Mouse (Mus musculus) lung, embryonic 15.5 days (tissue): Measurements from ENCODE around the gene Prr13. TPM values are rescaled to one million over a fixed set of nuclear protein-coding genes. Genes with fewer than 3 reads are reported as not detected.

ENCODE experiments used
- ATAC-seq: fragments of 200-750 bp; cut with Nextera tagmentation; 2 replicates; pipeline ENCODE4 v1.8.0; 2017; ENCODE audit warnings: moderate number of reproducible peaks, borderline replicate concordance; ENCODE audit not compliant: low FRiP score, low TSS enrichment; ENCODE audit errors: extremely low read depth
- H3K27ac ChIP-seq: fragments of 300-500 bp; sonication (generic); 2 replicates; pipeline ENCODE4 v1.5.1; 2015; ENCODE audit warnings: moderate library complexity, mild to moderate bottlenecking, inconsistent platforms
- H3K27me3 ChIP-seq: fragments of 300-500 bp; sonication (generic); 2 replicates; pipeline ENCODE4 v1.6.1; 2015; ENCODE audit warnings: inconsistent platforms
- H3K36me3 ChIP-seq: fragments of 300-500 bp; sonication (generic); 2 replicates; pipeline ENCODE4 v1.6.1; 2015; ENCODE audit warnings: inconsistent platforms
- H3K4me1 ChIP-seq: fragments of 300-500 bp; sonication (generic); 2 replicates; pipeline ENCODE4 v1.6.1; 2015; ENCODE audit warnings: inconsistent platforms
- H3K4me2 ChIP-seq: fragments of 300-500 bp; sonication (generic); 2 replicates; pipeline ENCODE4 v1.6.1; 2015; ENCODE audit warnings: inconsistent platforms, mild to moderate bottlenecking, moderate library complexity
- H3K4me3 ChIP-seq: fragments of 300-500 bp; sonication (generic); 2 replicates; pipeline ENCODE4 v1.5.1; 2015; ENCODE audit warnings: mild to moderate bottlenecking, inconsistent platforms
- H3K9ac ChIP-seq: fragments of 300-500 bp; sonication (generic); 2 replicates; pipeline ENCODE4 v1.6.1; 2015; ENCODE audit warnings: inconsistent platforms
- H3K9me3 ChIP-seq: fragments of 300-500 bp; sonication (generic); 2 replicates; pipeline ENCODE4 v1.6.1; 2016; ENCODE audit warnings: inconsistent platforms
- WGBS: fragments of 180-500 bp; shearing (Covaris S2); methylation state at CpG from one replicate; pipeline ENCODE4 v1.1.7; 2015; 5-methylcytosine and 5-hydroxymethylcytosine counted together
- polyA plus RNA-seq: library from polyadenylated mRNA; unstranded; fragments of >200 nt; fragmentation: Nextera tagmentation; extraction: Ambion mirVana; gene quantifications from 2 replicates; pipeline ENCODE4 v1.2.1, GENCODE M21; 2015

Gene Prr13
- 69.4 and 71.4 TPM in 2 replicates for polyA plus RNA-seq

DNA sequence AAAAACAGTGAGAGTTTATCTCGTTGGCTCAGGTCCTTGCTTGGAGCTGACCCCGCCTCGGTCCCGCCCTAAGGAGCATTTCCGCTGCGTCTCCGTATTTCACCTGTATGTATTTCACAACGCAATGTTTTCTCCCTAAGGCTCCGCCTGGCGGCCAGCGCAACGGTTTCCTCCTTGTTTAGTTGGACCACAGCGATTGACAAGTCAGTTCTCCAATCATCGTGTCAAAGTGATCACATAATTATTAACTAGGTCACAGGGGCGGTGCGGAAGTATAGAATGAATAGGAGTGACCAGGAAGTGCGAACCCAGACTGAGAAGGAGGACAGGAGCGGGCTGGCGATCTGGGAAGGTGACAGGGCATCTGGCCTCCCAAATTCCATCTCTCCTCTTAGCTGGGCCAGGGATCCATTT is at the start of gene Prr13:
Gene Prr13, plus strand, starts transcription at position 125 of the 414 bp plus-strand sequence.
- peak within 1 kb of the TSS; percentile 73 for H3K4me2 ChIP-seq
- H3K4me1 ChIP-seq: 0 out of 2 replicates have a peak, but pooled peaks cover 3% of the 10 kb centered on the region
- H3K4me3 ChIP-seq: peak within 1 kb of the TSS; percentile 48
- no peaks in the 10 kb centered on the region for H3K9me3 ChIP-seq
- H3K27me3 ChIP-seq: no peaks in the 10 kb centered on the region
- no peaks in the 10 kb centered on the region for H3K36me3 ChIP-seq
- WGBS: 0% methylated on average over 19 of the region's 19 CpGs
- ATAC-seq: peak; percentile 86
- peak within 1 kb of the TSS; percentile 38 for H3K9ac ChIP-seq
- H3K27ac ChIP-seq: no peak within 1 kb of the TSS

- WGBS: 92% methylated on average over 3 of the region's 3 CpGs
- H3K27ac ChIP-seq: no peak overlapping the region
- no peak for ATAC-seq
- no peaks in the 10 kb centered on the region for H3K9me3 ChIP-seq
- peaks cover 46% of the 10 kb centered on the region for H3K36me3 ChIP-seq
- H3K4me3 ChIP-seq: no peak overlapping the region
- H3K4me1 ChIP-seq: peaks cover 45% of the 10 kb centered on the region
- peak overlapping the region; percentile 21; the same call in 1 of the 2 replicates for H3K4me2 ChIP-seq
- no peak overlapping the region for H3K9ac ChIP-seq
- no peaks in the 10 kb centered on the region for H3K27me3 ChIP-seq
Measured at GRCm38 (mm10) chr15:102409286-102409685, 49.5 kb upstream of the Prr13 start.

DNA sequence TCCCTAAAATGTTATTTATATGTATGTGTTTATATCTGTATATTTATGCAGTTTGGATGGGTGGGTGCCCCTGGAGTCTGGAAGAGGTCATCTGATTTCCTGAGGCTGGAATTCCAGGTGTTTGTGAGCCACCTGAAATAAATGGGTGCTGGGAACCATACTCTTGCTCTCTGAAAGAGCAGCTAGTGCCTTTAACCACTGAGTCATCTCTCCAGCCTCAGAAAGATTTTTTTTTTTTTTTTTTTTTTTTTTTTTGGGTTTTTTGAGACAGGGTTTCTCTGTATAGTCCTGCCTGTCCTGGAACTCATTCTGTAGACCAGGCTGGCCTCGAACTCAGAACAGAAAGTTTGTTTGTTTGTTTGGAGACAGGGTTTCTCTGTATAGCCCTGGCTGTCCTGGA is 47.8 kb upstream of the Prr13 start:
- Histone ChIP-seq H3K36me3 (peaks cover 51% of the 10 kb centered on the region), H3K9ac (no peak overlapping the region), H3K4me2 (no peak overlapping the region), H3K4me3 (no peak overlapping the region), H3K4me1 (peaks cover 45% of the 10 kb centered on the region), H3K27me3 (no peaks in the 10 kb centered on the region), H3K27ac (no peak overlapping the region), H3K9me3 (no peaks in the 10 kb centered on the region)
- 91% methylated on average over 1 of the region's 1 CpGs for WGBS
- no peak for ATAC-seq

GRCm38 (mm10) chr15:102413687-102414086 is 45.1 kb upstream of the Prr13 start:
- Histone ChIP-seq H3K9ac (no peak overlapping the region), H3K4me1 (peaks cover 27% of the 10 kb centered on the region), H3K36me3 (peaks cover 46% of the 10 kb centered on the region), H3K27ac (no peak overlapping the region), H3K9me3 (no peaks in the 10 kb centered on the region), H3K4me2 (no peak overlapping the region), H3K4me3 (no peak overlapping the region), H3K27me3 (no peaks in the 10 kb centered on the region)
- no peak for ATAC-seq

DNA sequence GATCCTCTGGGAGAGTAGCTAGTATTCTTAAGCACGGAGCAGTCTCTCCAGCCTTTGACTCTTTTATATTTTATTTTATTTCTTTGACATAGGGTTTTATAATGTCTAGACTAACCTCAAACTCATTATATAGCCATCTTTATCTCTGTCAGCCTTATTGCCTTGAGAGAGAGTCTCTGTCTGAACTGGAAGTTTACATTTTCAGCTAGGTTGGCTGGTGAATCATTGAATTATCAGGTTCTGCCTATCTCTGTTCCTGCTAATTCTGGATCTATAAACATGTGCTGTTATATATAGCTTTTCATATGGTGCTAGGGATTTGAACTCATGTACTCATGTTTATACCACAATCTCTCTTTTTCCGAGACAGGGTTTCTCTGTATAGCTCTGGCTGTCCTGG is 41.3 kb upstream of the Prr13 start:
- ATAC-seq: no peak
- no peaks in the 10 kb centered on the region for H3K4me1 ChIP-seq
- WGBS: 93% methylated on average over 2 of the region's 2 CpGs
- no peaks in the 10 kb centered on the region for H3K9me3 ChIP-seq
- H3K27ac ChIP-seq: no peak overlapping the region
- H3K27me3 ChIP-seq: no peaks in the 10 kb centered on the region
- peaks cover 25% of the 10 kb centered on the region for H3K36me3 ChIP-seq
- H3K9ac ChIP-seq: no peak overlapping the region
- H3K4me3 ChIP-seq: no peak overlapping the region
- H3K4me2 ChIP-seq: no peak overlapping the region

- WGBS: 55% methylated on average over 1 of the region's 1 CpGs
- H3K36me3 ChIP-seq: peaks cover 28% of the 10 kb centered on the region
Measured at GRCm38 (mm10) chr15:102420986-102421385, 37.8 kb upstream of the Prr13 start.

DNA sequence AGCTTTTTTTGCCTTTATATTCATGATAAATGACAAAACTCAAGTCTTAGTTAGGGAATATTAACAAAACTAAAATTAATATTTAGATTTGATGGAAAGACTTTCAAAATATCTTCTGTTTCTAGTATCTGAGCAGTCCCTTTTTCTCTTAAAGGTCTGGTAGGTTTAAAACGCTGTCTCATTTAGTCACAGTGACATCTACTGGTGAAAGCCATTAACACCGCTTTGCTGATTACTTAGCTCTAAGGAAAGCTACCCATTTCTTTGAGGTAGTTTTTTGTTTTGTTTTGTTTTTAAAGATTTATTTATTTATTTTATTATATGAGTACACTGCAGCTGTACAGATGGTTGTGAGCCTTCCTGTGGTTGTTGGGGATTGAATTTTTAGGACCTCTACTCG is 37.4 kb upstream of the Prr13 start:
- H3K4me1 ChIP-seq: no peaks in the 10 kb centered on the region
- H3K4me3 ChIP-seq: no peak overlapping the region
- no peaks in the 10 kb centered on the region for H3K27me3 ChIP-seq
- ATAC-seq: no peak
- H3K9ac ChIP-seq: no peak overlapping the region
- no peak overlapping the region for H3K27ac ChIP-seq
- H3K4me2 ChIP-seq: no peak overlapping the region
- 54% methylated on average over 3 of the region's 3 CpGs for WGBS
- peaks cover 33% of the 10 kb centered on the region for H3K36me3 ChIP-seq
- H3K9me3 ChIP-seq: no peaks in the 10 kb centered on the region

More at GRCm38 (mm10) chr15:102420986-102421385, 37.8 kb upstream of the Prr13 start:
- H3K27ac ChIP-seq: no peak overlapping the region
- ATAC-seq: no peak
- H3K4me1 ChIP-seq: no peaks in the 10 kb centered on the region
- H3K27me3 ChIP-seq: no peaks in the 10 kb centered on the region
- no peak overlapping the region for H3K4me3 ChIP-seq
- H3K4me2 ChIP-seq: no peak overlapping the region
- no peaks in the 10 kb centered on the region for H3K9me3 ChIP-seq
- H3K9ac ChIP-seq: no peak overlapping the region

DNA sequence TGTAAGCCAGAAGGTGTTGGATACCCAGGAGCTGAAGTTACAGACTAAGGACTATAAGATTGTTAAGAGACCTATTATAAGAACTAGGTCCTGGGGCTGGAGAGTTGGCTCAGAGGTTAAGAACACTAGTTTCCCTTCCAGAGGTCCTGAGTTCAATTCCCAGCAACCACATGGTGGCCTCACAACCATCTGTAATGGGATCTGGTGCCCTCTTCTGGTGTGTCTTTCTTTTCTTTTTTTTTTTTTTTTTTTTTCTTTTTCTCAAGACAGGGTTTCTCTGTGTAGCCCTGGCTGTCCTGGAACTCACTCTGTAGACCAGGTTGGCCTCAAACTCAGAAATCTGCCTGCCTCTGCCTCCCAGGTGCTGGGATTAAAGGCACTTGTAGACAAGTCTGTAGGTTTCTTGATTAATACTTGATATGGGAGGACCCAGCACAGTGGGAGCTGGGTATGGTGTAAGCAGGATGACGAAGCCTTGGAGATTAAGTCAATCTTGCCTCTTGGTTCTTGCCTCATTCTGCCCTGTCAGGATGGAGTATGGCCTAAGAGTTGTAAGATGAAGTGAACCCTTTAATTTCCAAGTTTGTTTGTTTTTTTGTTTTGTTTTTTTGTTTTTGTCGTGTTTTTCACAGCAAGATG is 35.1 kb upstream of the Prr13 start:
- no peaks in the 10 kb centered on the region for H3K27me3 ChIP-seq
- H3K36me3 ChIP-seq: peaks cover 49% of the 10 kb centered on the region
- no peaks in the 10 kb centered on the region for H3K4me1 ChIP-seq
- no peak overlapping the region for H3K4me2 ChIP-seq
- ATAC-seq: no peak
- no peak overlapping the region for H3K9ac ChIP-seq
- H3K4me3 ChIP-seq: no peak overlapping the region
- H3K27ac ChIP-seq: no peak overlapping the region
- WGBS: 92% methylated on average over 2 of the region's 2 CpGs
- H3K9me3 ChIP-seq: no peaks in the 10 kb centered on the region

GRCm38 (mm10) chr15:102424657-102425056 is 34.2 kb upstream of the Prr13 start:
- no peak overlapping the region for H3K27ac ChIP-seq
- H3K4me1 ChIP-seq: no peaks in the 10 kb centered on the region
- WGBS: 73% methylated on average over 2 of the region's 2 CpGs
- H3K4me3 ChIP-seq: no peak overlapping the region
- H3K9me3 ChIP-seq: no peaks in the 10 kb centered on the region
- no peak overlapping the region for H3K9ac ChIP-seq
- no peaks in the 10 kb centered on the region for H3K27me3 ChIP-seq
- no peak overlapping the region for H3K4me2 ChIP-seq
- peaks cover 53% of the 10 kb centered on the region for H3K36me3 ChIP-seq
- no peak for ATAC-seq

DNA sequence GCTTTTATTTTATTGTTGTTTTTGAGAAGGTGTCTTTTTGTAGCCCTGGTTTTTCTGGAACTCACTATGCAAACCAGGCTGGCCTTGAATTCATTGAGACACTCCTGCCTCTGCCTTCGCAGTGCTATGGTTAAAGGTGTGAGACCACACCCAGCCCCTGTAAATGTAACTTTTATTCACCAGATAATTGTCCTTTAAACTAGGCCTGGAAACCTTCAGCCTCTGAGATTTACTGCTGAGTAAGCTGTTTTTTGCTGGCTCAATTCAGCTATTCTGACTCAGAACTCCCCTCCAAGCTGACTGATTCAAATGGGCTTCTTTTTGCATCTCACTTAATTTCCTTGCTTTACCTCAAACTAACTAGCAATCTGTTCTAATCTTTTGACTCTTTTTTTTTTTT is 31.9 kb upstream of the Prr13 start:
- no peak for ATAC-seq
- peaks cover 74% of the 10 kb centered on the region for H3K36me3 ChIP-seq
- WGBS: 96% methylated on average over 1 of the region's 1 CpGs

DNA sequence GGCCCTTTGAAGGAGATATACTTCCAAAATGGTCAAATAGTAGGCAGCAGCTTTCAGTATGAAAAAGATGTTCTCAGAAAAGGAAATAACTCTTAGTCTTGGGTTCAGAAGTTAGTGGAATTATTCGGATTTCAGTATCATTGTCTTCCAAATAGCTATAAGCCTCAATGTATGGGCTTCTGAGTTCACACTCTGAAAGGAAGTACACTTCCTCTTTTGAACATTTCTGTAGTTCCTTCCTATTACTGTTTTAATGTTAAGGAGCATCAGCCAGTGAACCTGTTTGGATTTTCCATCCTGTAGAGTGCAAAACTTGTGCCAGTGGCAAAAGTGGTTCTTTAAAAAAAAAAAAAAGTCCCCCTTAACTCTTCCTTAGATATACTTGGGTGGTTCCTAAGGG is 26.8 kb upstream of the Prr13 start:
- Histone ChIP-seq H3K36me3 (peaks cover 77% of the 10 kb centered on the region), H3K9ac (no peak overlapping the region), H3K4me1 (no peaks in the 10 kb centered on the region), H3K9me3 (no peaks in the 10 kb centered on the region), H3K4me3 (no peak overlapping the region), H3K4me2 (no peak overlapping the region), H3K27me3 (no peaks in the 10 kb centered on the region), H3K27ac (no peak overlapping the region)
- 85% methylated on average over 1 of the region's 1 CpGs for WGBS
- ATAC-seq: no peak

More for the DNA sequence above, 31.9 kb upstream of the Prr13 start:
- H3K4me1 ChIP-seq: no peaks in the 10 kb centered on the region
- H3K27ac ChIP-seq: no peak overlapping the region
- H3K4me3 ChIP-seq: no peak overlapping the region
- no peaks in the 10 kb centered on the region for H3K9me3 ChIP-seq
- no peak overlapping the region for H3K4me2 ChIP-seq
- no peak overlapping the region for H3K9ac ChIP-seq
- no peaks in the 10 kb centered on the region for H3K27me3 ChIP-seq

DNA sequence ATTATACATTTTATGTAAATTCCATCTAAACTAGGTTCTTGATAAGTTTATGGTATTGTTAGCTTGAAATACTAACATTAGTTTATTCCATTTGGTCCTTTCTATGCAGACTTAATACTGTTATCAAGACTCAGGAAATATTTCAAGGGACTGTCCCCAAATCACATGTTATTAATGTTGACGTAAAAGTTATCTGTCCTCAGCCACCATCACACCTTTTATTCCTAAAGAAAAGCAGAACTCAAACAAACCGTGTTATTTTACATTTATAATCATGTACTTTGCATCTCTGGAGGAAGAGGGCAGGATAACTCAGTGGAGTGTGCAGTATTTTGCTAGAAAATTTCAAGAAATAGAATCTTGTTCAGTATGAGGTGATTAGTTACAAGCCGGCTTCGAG is 25.7 kb upstream of the Prr13 start:
- Histone ChIP-seq H3K27ac (no peak overlapping the region), H3K9me3 (no peaks in the 10 kb centered on the region), H3K4me3 (no peak overlapping the region), H3K36me3 (peaks cover 68% of the 10 kb centered on the region), H3K27me3 (no peaks in the 10 kb centered on the region), H3K4me1 (no peaks in the 10 kb centered on the region), H3K9ac (no peak overlapping the region), H3K4me2 (no peak overlapping the region)
- 87% methylated on average over 4 of the region's 4 CpGs for WGBS
- no peak for ATAC-seq

GRCm38 (mm10) chr15:102442490-102442889 is 16.3 kb upstream of the Prr13 start:
- Histone ChIP-seq H3K27me3 (no peaks in the 10 kb centered on the region), H3K9me3 (no peaks in the 10 kb centered on the region), H3K36me3 (no peaks in the 10 kb centered on the region), H3K4me3 (no peak overlapping the region), H3K27ac (no peak overlapping the region), H3K4me1 (peaks cover 4% of the 10 kb centered on the region; the same call in 1 of the 2 replicates), H3K4me2 (no peak overlapping the region), H3K9ac (no peak overlapping the region)
- no peak for ATAC-seq
- WGBS: 45% methylated on average over 2 of the region's 2 CpGs
